Mouse (Mus musculus): ENCODE measurements at regions not wholly inside any gene's neighbourhood (a gene's known extent, or its start where the extent isn't known, plus 50 kb on each side); places are given as distances from the start of the nearest gene placed in this dataset.
A peak's percentile ranks its signal among the peaks of the same experiment; 100 is the strongest.

DNA sequence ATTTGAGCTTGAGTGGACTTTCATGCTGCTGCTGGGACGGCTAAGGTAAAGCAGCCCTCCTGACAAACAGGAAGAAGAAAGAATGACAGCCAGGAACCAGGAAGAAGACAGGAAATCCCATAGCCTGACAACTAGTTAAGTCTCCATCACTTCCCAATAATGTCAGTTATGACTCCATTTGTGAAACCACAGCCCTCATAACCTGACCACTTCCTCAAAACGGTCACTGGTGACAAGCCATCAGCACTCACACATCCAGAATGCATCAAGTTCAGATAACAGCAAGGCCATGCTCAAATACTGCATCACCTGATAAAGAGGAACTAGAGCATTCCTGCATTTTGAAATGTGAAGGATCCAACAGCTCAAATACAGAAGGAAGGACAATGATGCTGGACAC is 288.3 kb downstream of the Zfp706 start:
- peak; percentile 43 for DNase-seq (ENCODE audit: low spot score)

DNA sequence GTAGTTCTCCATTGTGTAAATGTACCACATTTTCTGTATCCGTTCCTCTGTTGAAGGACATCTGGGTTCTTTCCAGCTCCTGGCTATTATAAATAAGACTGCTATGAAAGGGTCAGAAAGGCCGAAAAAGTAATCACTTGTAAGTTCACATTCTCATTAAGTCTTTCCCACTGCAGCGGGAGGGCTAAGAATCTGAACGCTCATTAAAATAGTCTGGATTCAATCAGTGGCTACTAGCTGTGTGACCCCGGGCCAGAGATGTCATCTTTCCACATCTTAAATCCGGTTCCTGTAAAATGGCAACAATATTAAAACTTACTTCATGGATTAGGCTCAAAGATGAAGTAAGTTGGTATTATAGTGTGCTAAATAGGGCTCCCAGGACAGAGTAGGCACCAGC is 289.7 kb downstream of the Zfp706 start:
- no peak for DNase-seq (ENCODE audit: low spot score)

DNA sequence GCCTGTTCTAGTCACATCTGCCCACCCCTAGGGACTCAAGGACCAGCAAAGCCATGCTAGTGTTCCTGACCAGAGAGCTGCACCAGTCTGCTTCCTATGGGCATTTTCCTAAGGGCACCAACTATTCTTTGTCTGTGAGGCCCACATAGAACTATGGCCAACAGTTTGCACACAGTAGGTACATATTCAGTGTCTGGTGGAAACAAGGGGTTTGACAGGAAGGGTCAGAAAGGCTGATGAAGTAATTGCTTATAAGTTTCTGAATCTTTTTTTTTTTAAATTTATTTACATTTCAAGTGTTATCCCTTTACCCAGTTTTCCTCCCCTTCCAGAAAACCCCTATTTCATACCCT is 290.9 kb downstream of the Zfp706 start:
- no peak for DNase-seq (ENCODE audit: low spot score)

DNA sequence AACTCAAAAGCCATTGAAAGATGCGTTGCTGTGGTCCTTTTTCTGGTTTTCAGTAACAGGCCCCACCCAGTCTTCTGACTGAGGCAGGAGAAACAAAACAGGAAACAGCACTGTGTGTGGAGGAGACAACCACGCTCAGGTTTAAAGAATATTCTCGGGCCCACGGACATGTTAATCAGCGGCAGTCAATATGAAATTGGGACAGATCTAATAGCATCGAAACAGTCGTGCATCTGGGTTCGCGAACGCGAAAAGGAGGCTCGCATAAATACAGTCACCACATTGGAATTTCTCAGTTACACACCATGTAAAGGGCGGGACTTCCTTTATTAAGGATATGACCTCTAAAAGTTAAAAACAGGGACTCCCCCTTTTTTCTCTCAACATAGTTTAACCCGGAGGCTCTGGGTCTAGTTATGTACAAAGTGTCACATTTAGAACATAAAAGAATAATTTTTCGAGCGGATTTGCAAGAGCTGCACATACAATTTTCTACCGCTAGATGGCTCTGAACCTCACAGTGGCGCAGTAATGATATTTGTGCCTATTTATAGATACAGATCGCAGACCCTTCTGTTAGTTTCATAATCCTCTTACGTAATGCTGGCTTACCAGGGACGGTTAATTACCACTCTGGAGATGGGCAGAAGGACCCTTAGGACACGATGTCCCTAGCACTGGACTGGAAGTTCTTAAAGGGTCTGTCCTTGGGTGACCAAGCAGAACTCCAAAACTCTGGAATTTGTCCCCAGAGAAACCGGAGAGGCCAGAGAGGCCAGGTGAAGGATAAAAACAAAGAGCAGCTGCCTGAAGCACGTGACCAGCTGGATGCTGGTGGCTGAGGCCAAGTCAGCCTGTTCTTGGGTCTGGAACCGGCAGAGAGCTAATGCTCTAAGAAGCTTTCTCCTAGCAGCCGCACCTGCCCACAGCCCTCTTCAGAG is 291.6 kb downstream of the Zfp706 start:
- peak; percentile 90 for DNase-seq (ENCODE audit: low spot score)

DNA sequence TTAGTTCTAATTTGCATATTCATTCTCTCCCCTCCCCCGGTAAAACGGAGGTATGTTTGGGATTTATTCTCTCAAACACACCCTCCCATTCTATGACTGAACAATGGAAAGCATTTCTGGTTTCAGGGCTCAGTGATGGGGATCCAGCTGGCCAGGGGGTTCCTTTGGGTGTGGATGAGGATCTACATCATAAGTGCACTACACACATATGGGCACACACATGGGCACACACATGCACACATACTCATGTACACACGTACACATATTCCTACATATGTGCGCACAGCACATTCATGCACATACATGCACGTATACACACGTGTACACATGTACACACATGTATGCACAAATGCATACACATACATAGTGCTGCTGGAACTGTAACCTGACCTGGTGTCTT is 292.4 kb downstream of the Zfp706 start:
- DNase-seq (ENCODE audit: low spot score): no peak

DNA sequence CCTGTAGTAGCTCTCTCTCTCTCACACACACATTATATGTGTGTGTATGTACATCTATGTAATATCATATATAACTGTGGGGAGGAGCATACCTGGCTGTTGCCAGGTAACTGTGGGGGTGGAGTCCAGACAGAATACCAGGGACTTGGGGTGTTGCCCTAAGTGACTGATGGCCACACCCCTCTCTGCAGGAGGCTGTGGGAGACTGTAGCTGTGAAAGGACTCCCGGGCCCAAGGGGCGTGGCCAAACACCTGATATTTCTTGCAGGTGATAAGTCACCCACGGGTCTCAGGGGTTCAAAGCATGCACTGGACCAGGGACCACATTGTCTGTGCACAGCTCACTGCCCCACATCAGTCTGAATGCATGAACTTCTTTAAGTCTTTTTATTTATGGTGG is 297.8 kb downstream of the Zfp706 start:
- no peak for DNase-seq (ENCODE audit: low spot score)

DNA sequence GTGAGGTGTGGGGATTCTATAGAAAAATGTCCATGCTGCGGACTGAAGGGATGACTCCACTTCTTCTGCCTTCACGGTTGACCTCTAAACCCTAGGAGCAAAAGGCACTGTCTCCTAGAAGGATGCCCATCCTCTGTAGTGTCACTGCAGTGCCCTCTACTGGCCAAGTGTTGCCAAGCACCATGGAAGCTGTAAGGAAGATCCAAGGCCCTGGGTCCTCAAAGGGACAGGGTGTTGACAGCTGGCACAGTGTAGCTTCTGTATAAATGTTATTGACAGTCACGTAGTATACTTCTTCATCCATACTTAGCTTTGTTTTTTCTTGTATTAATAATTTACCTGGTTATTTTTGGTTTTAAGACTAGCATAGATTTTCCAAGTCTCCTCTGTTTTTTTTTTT is 299.1 kb downstream of the Zfp706 start:
- peak; percentile 81 for DNase-seq (ENCODE audit: low spot score)

DNA sequence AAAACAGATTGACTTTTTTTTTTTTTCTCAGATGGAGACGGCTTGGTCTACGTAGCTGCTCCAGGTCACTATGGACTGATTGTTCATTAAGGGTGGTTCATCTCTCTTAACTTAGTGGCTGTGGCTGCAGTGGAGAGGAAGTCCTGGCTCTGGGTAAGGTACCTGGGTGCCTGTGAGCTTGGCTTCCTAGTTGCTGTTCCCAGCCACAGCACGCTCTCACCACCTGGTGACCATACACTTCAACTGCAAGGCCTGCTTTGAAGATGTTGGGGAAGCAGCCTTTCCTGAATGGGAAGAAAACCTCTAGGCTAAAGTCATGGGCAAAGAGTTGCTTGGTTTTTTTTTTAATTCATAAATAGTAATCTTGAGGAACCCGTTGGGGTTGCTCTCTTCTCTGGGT is 301.6 kb downstream of the Zfp706 start:
- DNase-seq (ENCODE audit: low spot score): peak; percentile 72

DNA sequence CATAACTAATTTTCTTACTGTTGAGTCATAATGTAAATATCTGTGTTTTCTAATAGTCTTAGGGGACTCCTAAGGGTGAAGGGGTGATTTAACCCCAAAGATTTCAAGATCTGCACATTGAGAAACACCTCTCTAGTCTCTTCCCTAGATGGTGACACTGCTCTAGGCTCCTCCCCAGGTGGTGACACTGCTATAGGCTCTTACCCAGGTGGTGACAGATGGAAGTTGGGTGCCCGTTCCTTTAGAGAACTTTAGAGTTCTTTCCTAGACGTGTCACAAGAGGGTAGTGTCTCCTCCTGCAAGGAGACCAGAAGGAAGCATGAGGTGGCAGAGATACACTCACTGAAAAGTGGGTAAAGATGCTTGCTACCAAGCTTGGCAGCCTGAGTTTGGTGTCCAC is 302.2 kb downstream of the Zfp706 start:
- DNase-seq (ENCODE audit: low spot score): no peak

DNA sequence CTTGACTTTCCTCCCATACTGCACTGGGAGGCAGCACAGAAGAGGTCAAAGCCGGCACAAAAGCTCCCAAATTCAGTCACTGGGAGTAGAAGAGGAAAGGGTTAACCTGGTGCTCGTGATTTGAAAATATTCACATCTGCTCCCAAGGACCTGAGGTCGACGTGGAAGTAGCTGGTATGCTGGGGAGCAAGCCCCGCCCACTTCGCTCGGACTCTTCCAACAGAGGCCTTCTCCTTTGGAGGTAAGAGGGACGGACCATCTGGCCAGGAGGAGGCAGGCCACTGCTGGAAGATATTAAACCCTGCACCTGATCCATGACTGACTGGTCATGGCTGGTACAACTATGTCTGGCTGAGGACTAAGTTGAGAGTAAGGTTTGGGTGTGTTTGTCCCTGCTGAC is 305.7 kb downstream of the Zfp706 start:
- DNase-seq (ENCODE audit: low spot score): no peak

DNA sequence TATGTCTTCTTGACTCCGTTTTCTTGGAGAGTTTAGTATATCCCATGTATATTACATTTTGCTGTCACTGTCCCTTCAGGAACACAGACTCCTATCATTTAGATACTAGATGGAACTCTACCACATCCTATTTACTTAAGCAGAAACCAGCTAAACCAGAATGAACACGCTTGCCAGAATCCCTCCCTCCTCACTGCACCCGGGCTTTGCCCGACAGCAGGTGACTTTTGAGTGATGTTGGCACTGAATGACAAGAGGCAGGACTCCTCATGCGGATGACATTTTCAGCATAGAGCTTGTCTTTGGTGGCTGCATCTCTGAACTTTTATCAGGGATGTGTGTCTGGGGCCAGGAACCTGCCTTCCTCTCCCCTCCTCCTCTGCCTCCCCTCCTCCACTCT is 307.4 kb downstream of the Zfp706 start:
- peak; percentile 36 for DNase-seq (ENCODE audit: low spot score)

DNA sequence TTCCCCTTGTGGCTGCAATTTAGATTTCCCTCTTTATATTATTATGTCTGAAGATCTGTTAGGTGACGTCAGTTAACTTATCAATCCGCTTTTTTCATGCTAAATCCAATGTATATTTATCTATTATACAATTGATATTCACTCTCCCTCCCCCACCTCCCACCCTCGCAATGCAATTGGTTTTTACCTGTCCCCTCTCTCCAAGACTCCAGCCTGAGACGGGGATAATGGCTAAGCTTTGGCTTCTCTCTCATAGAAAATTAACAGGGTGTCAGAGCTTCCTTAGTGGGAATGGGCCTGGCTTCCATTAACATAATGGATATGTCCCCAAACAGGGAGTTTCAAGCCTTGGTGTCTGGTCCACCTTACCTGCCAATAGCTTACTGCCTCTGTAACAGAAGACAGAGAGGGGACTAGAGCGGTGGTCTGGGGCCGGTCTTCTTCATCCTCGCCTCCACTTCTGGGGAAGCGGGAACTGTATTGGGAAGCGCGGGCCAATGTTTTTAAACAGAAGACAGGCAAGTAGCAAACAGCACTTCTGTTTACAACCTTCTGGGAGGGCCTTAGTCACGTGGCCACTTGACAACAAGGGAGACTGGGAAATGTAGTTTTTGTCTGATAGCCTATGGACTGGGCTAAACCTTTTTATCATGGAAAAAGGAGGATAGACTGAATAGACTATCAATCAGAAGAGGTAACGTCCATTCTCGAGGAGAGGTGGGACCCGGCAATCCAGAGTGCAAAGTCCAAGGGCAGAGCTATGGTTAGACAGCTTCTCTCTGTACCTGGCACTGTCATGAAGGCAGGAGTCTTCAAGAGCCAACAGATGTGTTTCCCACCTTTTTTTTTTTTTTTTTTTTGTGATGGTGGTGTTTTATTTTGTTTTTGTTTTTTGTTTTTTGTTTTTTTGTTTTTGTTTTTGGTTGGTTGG is 312.1 kb downstream of the Zfp706 start:
- DNase-seq (ENCODE audit: low spot score): peak; percentile 71

DNA sequence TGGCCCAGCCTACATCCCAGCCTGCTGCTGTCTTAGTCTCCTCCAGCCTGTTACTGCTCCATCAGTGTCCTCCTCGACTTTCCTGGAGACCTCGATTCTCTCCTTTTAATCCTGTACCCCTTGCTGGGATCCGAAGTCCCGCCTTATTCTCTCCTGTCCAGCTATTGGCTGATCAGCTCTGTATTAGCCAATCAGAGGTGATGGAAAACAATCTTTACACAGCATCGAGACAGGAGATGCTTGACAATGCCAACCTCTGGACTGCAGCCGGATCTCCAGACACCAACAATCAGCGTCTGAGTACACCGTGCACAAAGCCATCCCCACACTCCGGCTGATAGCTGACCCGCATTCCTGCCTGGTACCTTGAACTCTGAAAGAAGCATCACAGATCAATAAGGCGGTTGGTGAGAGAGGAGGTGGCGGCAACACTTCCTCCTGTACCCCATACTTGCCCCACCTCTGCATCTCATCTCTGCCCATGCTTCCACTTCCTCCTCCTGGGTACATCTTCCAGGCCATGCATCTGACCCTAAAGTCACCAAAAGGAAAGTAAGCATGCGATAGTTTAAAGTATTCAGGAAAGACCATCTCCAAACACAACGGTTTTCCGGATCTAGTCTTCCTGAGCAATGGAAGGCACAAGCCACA is 316.4 kb downstream of the Zfp706 start:
- no peak for DNase-seq (ENCODE audit: low spot score)

DNA sequence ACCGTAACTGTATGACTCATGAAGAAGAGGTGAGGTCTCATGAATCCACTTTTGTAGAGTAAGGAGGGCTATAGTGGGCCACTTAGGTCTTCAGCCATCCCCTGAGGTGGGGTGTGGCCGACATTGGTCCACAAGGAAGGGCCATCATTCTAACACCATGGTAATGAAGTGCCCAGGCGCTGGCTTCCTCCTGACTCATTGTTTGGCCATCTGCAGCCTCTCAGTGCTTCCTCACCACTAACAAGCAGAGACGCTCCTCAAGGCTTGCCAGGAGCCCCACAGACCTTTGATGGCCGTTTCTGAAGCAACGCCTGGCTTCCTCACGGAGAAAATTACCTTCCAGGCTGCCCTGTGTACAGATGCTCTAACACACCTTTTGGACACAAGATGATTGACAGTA is 317.7 kb downstream of the Zfp706 start:
- DNase-seq (ENCODE audit: low spot score): no peak

DNA sequence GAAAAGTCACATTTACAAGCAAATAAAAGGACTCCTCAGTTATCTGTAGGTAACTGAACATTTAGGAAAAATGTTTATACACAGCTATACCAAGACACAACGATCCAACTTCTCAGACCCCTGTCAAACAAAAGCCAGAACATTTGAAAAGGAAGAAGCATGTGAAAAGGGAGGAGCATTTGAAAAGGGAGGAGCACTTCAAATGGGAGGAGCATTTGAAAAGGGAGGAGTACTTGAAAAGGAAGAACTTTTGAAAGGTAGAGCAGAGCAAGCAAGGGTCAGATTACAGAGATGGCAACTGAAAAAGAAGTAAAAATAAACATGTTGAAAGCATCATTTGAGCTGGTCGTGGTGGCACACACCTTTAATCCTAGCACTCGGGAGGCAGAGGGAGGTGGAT is 318.3 kb downstream of the Zfp706 start:
- DNase-seq (ENCODE audit: low spot score): no peak

DNA sequence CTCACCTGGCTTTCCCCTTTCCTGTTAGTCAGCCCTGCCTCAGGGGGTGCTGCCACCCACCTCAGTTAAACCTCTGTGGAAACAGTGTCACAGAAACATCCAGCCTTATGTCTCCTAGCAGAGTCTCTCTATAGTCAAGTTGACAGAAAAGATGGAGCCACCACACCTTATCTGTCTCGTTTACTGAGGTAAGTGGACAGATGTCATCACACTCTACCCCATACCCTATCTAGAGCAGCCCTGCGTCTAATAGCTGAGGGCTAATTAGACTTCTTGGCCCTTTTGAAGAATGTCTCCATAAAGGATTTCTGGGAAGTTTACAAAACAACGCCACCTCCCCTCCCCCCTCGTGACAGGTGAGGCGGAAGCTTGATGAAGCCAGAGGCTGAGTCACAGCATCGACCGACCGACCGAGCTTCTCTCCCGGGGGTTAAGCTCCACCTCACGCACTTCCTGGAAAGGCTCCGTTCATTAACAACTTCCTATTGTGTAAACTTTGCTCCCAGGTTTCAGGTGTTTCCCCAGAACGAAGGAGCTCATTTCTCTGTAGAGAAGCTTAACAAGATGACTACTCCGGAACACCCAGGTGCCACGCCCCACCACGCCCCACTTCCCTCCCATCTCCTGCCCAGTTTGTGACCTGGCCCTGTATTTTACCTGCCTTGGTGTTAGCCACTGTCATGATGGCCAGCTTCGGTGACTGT is 319.4 kb downstream of the Zfp706 start:
- peak; percentile 36 for DNase-seq (ENCODE audit: low spot score)

DNA sequence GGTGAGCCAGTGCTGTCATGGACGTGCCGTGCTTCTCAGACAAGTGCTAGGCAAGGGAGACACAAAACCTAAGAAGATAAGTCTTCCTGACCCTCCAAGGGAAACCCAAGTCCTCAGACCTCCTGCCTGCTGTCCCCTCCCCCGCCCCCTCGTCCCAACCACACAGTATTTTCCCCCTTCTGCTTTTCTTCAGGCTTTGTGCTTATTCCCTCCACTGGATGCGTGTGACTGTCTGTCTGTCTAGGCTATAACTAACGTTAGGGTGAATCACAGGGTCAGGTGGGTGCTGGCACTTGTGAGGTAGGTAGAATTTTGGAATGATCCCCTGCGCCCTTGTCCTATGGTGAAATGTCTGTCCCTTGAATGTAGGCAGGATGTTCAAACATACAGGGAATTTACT is 322.9 kb downstream of the Zfp706 start:
- DNase-seq (ENCODE audit: low spot score): no peak

DNA sequence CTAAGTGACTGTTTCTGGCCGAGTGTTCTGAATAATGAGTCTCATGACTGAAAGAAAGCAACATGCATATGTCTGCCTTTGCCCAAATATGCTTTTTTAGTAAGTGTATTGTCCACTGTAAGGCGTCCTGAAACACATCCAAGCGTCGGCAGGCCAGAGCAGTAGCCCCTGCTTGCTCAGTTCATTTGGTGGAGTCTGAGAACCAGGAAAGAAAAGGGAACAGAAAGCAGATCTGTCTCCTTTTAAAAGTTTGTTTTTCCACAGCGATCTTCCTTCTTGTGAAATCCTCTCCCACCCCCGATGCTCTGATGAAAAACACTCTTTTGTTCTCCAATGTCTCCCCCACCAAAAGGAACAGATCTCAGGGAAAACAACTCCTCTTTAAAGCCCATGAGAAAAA is 324.7 kb downstream of the Zfp706 start:
- no peak for DNase-seq (ENCODE audit: low spot score)

DNA sequence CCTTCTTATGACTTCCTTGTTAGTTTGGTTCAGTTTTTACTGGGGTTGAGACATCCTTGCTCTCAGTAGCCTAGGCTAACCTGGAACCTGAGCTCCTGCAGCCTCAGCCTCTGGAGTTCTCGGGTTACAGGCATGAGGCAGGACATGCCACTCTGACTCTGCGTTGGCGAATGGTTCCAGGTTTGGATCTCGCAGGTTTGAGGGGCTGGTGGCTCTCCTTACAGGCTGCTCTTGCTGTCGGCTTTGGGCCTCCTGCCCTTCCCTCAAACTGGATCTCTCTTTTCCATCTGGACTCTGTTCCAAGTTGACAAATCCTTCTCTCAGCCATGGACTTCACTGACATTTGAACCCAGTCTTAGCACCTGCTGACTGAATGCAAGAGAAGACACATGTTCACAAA is 325.4 kb downstream of the Zfp706 start:
- no peak for DNase-seq (ENCODE audit: low spot score)

DNA sequence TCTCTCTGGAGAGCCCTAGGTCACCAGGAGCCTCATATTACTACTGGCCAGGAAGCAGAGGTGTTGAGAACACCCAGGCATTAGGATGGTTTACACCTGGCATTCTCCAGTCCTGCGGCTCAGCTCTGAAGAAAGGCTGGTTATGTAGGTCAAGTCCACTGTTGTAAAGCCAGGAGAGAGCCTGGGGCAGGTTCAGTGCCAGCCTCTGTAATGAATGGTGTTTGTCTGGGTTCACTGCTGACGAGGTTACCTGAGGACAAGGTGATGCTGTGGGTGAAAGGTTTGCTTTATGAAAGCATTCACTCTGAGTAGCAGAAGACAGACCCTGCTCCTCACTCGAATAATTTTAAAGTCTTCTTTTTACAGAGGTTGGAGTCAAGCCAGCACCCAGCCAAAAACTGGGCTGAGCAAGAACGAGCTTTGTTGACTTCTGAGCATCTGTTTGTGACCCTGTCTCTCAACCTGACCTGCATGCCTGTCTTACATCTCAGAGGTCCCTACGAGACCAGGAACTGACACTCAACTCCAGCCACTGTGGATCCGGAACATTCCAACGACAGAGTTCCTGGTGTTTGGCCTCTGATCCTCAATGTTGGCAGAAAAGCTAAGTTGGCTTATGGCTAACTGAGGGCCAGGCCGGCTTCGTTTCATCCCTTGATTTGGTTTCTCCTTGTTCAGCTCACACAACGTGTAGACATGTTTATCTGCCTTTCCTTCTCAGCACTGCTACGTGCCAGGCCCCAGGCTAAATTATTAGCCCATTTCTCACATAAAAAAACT is 327.0 kb downstream of the Zfp706 start:
- no peak for DNase-seq (ENCODE audit: low spot score)

DNA sequence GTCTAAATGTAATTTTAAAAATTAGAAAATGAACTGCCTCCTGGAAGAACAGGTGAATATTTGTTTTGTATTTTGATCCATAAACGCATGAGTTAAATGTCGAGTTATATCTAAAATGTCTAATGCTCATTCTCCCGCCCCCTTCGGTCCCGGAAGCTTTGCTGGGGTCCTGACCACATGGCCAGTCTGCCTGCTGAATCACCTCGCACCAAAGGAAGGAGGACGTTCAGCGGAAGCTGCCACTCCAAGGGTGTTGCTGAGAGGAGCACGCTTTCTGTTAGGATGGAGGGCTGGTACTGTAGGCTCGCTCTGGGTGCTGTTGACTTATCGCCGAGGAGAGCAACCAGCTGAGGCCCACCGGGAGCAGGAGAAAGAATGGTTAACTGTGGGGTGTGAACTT is 328.0 kb downstream of the Zfp706 start:
- DNase-seq (ENCODE audit: low spot score): no peak
